Mouse (Mus musculus): ENCODE results near the gene Camk2g.

DNA sequence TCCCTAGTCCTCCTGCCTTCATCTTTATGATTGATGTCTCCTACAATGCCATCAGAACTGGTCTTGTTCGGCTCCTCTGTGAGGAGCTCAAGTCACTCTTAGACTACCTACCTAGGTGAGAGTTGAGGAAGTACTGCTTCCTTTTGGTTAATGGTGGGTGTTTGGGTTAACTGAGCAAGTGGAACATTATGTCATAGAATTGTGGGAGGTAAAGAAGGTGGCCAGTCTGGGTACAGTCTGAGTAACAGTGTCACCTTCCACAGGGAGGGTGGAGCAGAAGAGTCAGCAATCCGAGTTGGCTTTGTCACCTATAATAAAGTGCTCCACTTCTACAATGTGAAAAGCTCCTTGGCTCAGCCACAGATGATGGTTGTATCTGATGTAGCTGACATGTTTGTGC is 104.9 kb downstream of the Camk2g start:
- TF ChIP-seq MAFK (IDR thresholded peaks at IDR 0.05; ENCODE audit: insufficient read depth, low read depth, low read length) (no peak), HCFC1 (IDR thresholded peaks at IDR 0.05; ENCODE audit: borderline replicate concordance, insufficient read depth, low read length) (no peak), ZNF384 (IDR thresholded peaks at IDR 0.05; ENCODE audit: low read depth, low read length) (no peak)
